Mouse (Mus musculus) kidney, postnatal 0 days (tissue): Measurements from ENCODE around the gene Efcab11. TPM values are rescaled to one million over a fixed set of nuclear protein-coding genes. Genes with fewer than 3 reads are reported as not detected.
A peak's percentile ranks its signal among the peaks of the same experiment; 100 is the strongest.

Experiments
- ATAC-seq: fragments of 200-750 bp; cut with Nextera tagmentation; replicated peaks from 2 replicates; pipeline ENCODE4 v1.8.0; 2017; ENCODE audit warnings: low read depth, moderate number of reproducible peaks, moderate TSS enrichment, moderate library complexity; ENCODE audit not compliant: low FRiP score
- DNase-seq: peaks from one replicate; pipeline ENCODE4 v3.0.0-alpha.2; 2016; ENCODE audit warnings: low spot score
- H3K27ac ChIP-seq: fragments of 300-500 bp; sonication (generic); 2 replicates; pipeline ENCODE4 v1.5.1; 2014; ENCODE audit warnings: mild to moderate bottlenecking
- H3K27me3 ChIP-seq: fragments of 300-500 bp; sonication (generic); 2 replicates; pipeline ENCODE4 v1.6.1; 2014; ENCODE audit warnings: low read length, mixed read lengths; ENCODE audit not compliant: insufficient read depth
- H3K36me3 ChIP-seq: fragments of 300-500 bp; sonication (generic); 2 replicates; pipeline ENCODE4 v1.6.1; 2014; ENCODE audit warnings: low read length, mixed read lengths; ENCODE audit not compliant: insufficient read depth
- H3K4me1 ChIP-seq: fragments of 300-500 bp; sonication (generic); replicated peaks from 2 replicates; pipeline ENCODE4 v1.6.1; 2014; ENCODE audit warnings: antibody characterized with exemption, low read length, mixed read lengths; ENCODE audit not compliant: insufficient read depth
- H3K4me2 ChIP-seq: fragments of 300-500 bp; sonication (generic); 2 replicates; pipeline ENCODE4 v1.6.1; 2014; ENCODE audit warnings: mild to moderate bottlenecking, low read length, moderate library complexity, mixed read lengths
- H3K4me3 ChIP-seq: fragments of 300-500 bp; sonication (generic); replicated peaks from 2 replicates; pipeline ENCODE4 v1.5.1; 2014; ENCODE audit warnings: low read depth, low read length
- H3K9ac ChIP-seq: fragments of 300-500 bp; sonication (generic); 2 replicates; pipeline ENCODE4 v1.6.1; 2014; ENCODE audit warnings: low read depth, low read length
- H3K9me3 ChIP-seq: fragments of 300-500 bp; sonication (generic); replicated peaks from 2 replicates; pipeline ENCODE4 v1.6.1; 2016; ENCODE audit warnings: low read length, inconsistent platforms, mixed read lengths
- CTCF ChIP-seq: IDR thresholded peaks from 2 replicates; pipeline ENCODE4 v1.5.1; 2016; ENCODE audit warnings: antibody characterized with exemption, low read depth, mild to moderate bottlenecking, moderate library complexity
- WGBS: fragments of 180-500 bp; shearing (Covaris S2); extraction: QIAGEN DNeasy Blood & Tissue Kit; methylation state at CpG from one replicate; pipeline ENCODE4 v1.1.7; 2014; 5-methylcytosine and 5-hydroxymethylcytosine counted together
- polyA plus RNA-seq: library from polyadenylated mRNA; unstranded; fragments of >200 nt; fragmentation: Nextera tagmentation; extraction: Ambion mirVana; gene quantifications from 2 replicates; pipeline ENCODE4 v1.2.1, GENCODE M21; 2015

The Efcab11 gene
- polyA plus RNA-seq, 1 experiment from 2014 or later, result 8.3 TPM

- Histone ChIP-seq H3K4me3 (no peak overlapping the region), H3K4me2 (no peak overlapping the region), H3K27me3 (no peaks in the 10 kb centered on the region), H3K36me3 (0 out of 2 replicates have a peak, but pooled peaks cover 10% of the 10 kb centered on the region), H3K9ac (no peak overlapping the region), H3K4me1 (no peaks in the 10 kb centered on the region), H3K9me3 (no peaks in the 10 kb centered on the region), H3K27ac (no peak overlapping the region)
- WGBS, result 84% methylated on average over 5 of the region's 5 CpGs
- DNase-seq (no peak), ATAC-seq (no peak)
- no peak for TF ChIP-seq CTCF
These were observed 38.9 kb upstream of the Efcab11 start for GRCm38 (mm10) chr12:99923131-99923606.

- Histone ChIP-seq H3K27me3 (no peaks in the 10 kb centered on the region), H3K4me3 (no peak overlapping the region), H3K9ac (no peak overlapping the region), H3K4me2 (no peak overlapping the region), H3K9me3 (no peaks in the 10 kb centered on the region), H3K4me1 (no peaks in the 10 kb centered on the region), H3K27ac (no peak overlapping the region), H3K36me3 (0 out of 2 replicates have a peak, but pooled peaks cover 10% of the 10 kb centered on the region)
- no peak for ATAC-seq
- DNase-seq, result no peak
- WGBS, result 89% methylated on average over 3 of the region's 3 CpGs
- TF ChIP-seq CTCF, result peak; percentile 67
These were observed 36.8 kb upstream of the Efcab11 start for GRCm38 (mm10) chr12:99921045-99921444.

- no peak for TF ChIP-seq CTCF
- DNase-seq (no peak), ATAC-seq (no peak)
- Histone ChIP-seq H3K4me2 (no peak overlapping the region), H3K36me3 (0 out of 2 replicates have a peak, but pooled peaks cover 15% of the 10 kb centered on the region), H3K9ac (no peak overlapping the region), H3K9me3 (no peaks in the 10 kb centered on the region), H3K4me3 (no peak overlapping the region), H3K4me1 (no peaks in the 10 kb centered on the region), H3K27me3 (no peaks in the 10 kb centered on the region), H3K27ac (no peak overlapping the region)
- WGBS, result 95% methylated on average over 3 of the region's 3 CpGs
These were observed 35.4 kb upstream of the Efcab11 start for GRCm38 (mm10) chr12:99919636-99920035.

GRCm38 (mm10) chr12:99917800-99918427, 33.7 kb upstream of the Efcab11 start:
- DNase-seq (no peak), ATAC-seq (no peak)
- Histone ChIP-seq H3K4me2 (no peak overlapping the region), H3K4me3 (no peak overlapping the region), H3K4me1 (no peaks in the 10 kb centered on the region), H3K9me3 (no peaks in the 10 kb centered on the region), H3K27ac (no peak overlapping the region), H3K9ac (no peak overlapping the region), H3K27me3 (no peaks in the 10 kb centered on the region), H3K36me3 (0 out of 2 replicates have a peak, but pooled peaks cover 21% of the 10 kb centered on the region)
- WGBS, result 77% methylated on average over 15 of the region's 15 CpGs
- TF ChIP-seq CTCF, result no peak

GRCm38 (mm10) chr12:99911466-99911865, 27.2 kb upstream of the Efcab11 start:
- DNase-seq (no peak), ATAC-seq (no peak; the same call in 1 of the 2 replicates)
- no peak overlapping the region for H3K9ac ChIP-seq
- H3K4me1 ChIP-seq, result no peaks in the 10 kb centered on the region
- H3K36me3 ChIP-seq, result peaks cover 24% of the 10 kb centered on the region; the same call in 1 of the 2 replicates
- no peaks in the 10 kb centered on the region for H3K9me3 ChIP-seq
- H3K27ac ChIP-seq, result 0 out of 2 replicates have a peak overlapping the region, but pooled peaks have one; percentile 15
- H3K4me2 ChIP-seq, result no peak overlapping the region
- 74% methylated on average over 12 of the region's 12 CpGs for WGBS
- H3K27me3 ChIP-seq, result no peaks in the 10 kb centered on the region
- TF ChIP-seq CTCF, result no peak
- H3K4me3 ChIP-seq, result no peak overlapping the region

GRCm38 (mm10) chr12:99904537-99904936, 20.3 kb upstream of the Efcab11 start:
- peaks cover 17% of the 10 kb centered on the region; the same call in 1 of the 2 replicates for H3K36me3 ChIP-seq
- 94% methylated on average over 5 of the region's 5 CpGs for WGBS
- no peak overlapping the region for H3K4me2 ChIP-seq
- H3K27ac ChIP-seq, result no peak overlapping the region
- ATAC-seq (no peak), DNase-seq (no peak)
- TF ChIP-seq CTCF, result no peak
- H3K9me3 ChIP-seq, result no peaks in the 10 kb centered on the region
- H3K4me3 ChIP-seq, result no peak overlapping the region
- no peaks in the 10 kb centered on the region for H3K4me1 ChIP-seq
- no peaks in the 10 kb centered on the region for H3K27me3 ChIP-seq
- H3K9ac ChIP-seq, result no peak overlapping the region
